ENCODE assay signal across 20 mouse cellular contexts in the genomic region with DNA sequence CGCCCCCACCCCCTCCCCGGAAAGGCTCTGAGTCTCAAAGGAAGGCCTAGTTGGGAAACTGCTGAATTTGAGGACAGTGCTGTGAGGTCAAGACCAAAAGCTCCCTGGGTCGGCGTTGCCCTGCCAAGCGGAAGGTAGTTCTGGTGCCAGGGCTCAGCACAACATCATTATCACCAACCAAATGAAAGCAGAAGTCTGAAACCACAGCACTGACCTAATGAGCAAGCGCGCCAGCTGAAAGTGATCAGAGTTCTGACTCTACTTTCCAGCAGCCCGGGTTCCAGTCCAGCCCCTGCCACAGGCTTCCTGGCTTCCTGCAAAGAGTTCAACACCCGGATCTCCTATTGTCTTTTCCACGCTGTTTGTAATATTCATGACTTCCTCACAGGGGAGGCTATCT. TPM values are rescaled to one million over a fixed set of nuclear protein-coding genes. Genes with fewer than 3 reads are reported as not detected.
DNase-seq lines count a peak whose midpoint lies in the region; ATAC-seq lines count a peak whose summit lies in the region.
"Had no signal": no experiment of that assay in that cellular context is flagged by ENCODE, and none has a peak within 500 bp of the region (broad histone marks: within the 10 kb centered on the region; RNA-seq: fewer than 3 reads in every experiment).

No protein-coding gene starts in this region.

- ATAC-seq in common myeloid progenitor, adult 5-6 weeks (replicated peaks; ENCODE audit: low read depth, poor library complexity, severe bottlenecking) = peak; percentile 78
- ATAC-seq in megakaryocyte progenitor cell, adult 5-6 weeks (replicated peaks; ENCODE audit: poor library complexity) = peak; percentile 80
- ATAC-seq: activated CD4-positive, CD25-positive, alpha-beta regulatory T cell, adult 4 months; forebrain, embryonic 15.5 days; hindbrain, postnatal 0 days; intestine, embryonic 16.5 days; midbrain, embryonic 15.5 days had no signal

- DNase-seq in cerebellum, adult 9-11 months = peak; percentile 3
- DNase-seq in cerebellum, postnatal 36 days = no peak
- peak; percentile 19 for DNase-seq in lung, postnatal 36 days
- no peak for DNase-seq in lung, postnatal 4 days
- DNase-seq in gastrocnemius, postnatal 14 days = no peak
- DNase-seq: B cell, adult 2 months; gastrocnemius, postnatal 25 days; heart, adult 2 months; heart, postnatal 36 days; liver; right cerebral cortex, postnatal 4 days; thymus, postnatal 25 days had no signal

- intact Hi-C loops in gastrocnemius, postnatal 14 days (cut with DNase I; ENCODE audit: low total_unique reads) = loop anchor here (10.0 kb wide), 1 partner anchor 97 kb away; no protein-coding TSS in a partner anchor

RNA-seq across cellular contexts. Expression of a gene that starts 4.7 kb away (rescaled TPM):
- not detected in 2 replicates for total RNA-seq in common myeloid progenitor, adult 5-6 weeks (2017)
- total RNA-seq in megakaryocyte progenitor cell, adult 5-6 weeks (2015) = not detected in 2 replicates
- total RNA-seq in megakaryocyte progenitor cell, adult 5-6 weeks (2017) = not detected in 2 replicates
- total RNA-seq in gastrocnemius, postnatal 14 days (2021) = 10 to 100 TPM; 14.3 to 14.4 TPM
- total RNA-seq: MEL had no signal

Comparison
In these comparisons a context has a peak if more than half of its experiments do, and no peak if none do; other contexts are left out.
1. DNase-seq: peak in cerebellum, adult 9-11 months (single experiment) and lung, postnatal 36 days (single experiment); none in cerebellum, postnatal 36 days (0 of 2), lung, postnatal 4 days (0 of 2) and gastrocnemius, postnatal 14 days (single experiment).
2. RNA of a gene that starts 4.7 kb away (total RNA-seq): 14.3 to 14.4 TPM in gastrocnemius, postnatal 14 days; not detected in common myeloid progenitor, adult 5-6 weeks and not detected in megakaryocyte progenitor cell, adult 5-6 weeks; every median in the first group is over 10 times any median in the second.